Mouse (Mus musculus) brain, embryonic 14.5 days (tissue): Measurements from ENCODE around the gene Olfr351. TPM values are rescaled to one million over a fixed set of nuclear protein-coding genes. Genes with fewer than 3 reads are reported as not detected.

ENCODE experiments used
- DNase-seq: peaks from one replicate; pipeline ENCODE4 v3.0.0-alpha.2; 2011; ENCODE audit warnings: low read depth
- CTCF ChIP-seq: fragments of 200-500 bp; IDR thresholded peaks from 2 replicates; pipeline ENCODE4 v1.5.1; 2012; ENCODE audit warnings: inconsistent platforms, mild to moderate bottlenecking, moderate library complexity, borderline replicate concordance; ENCODE audit not compliant: insufficient read depth, insufficient read length; ENCODE audit errors: extremely low read depth
- POLR2A ChIP-seq: fragments of 200-500 bp; IDR thresholded peaks from 2 replicates; pipeline ENCODE4 v1.6.1; 2012; ENCODE audit warnings: mild to moderate bottlenecking, inconsistent platforms, borderline replicate concordance; ENCODE audit not compliant: poor library complexity, insufficient read depth, insufficient read length, severe bottlenecking; ENCODE audit errors: extremely low read depth
- polyA plus RNA-seq: library from polyadenylated mRNA; depleted of rRNA; stranded (reverse); fragments of >200 nt; gene quantifications from 2 replicates; pipeline ENCODE4 v1.2.3, GENCODE M21; 2012; rRNA removed

Gene Olfr351
- not detected in 2 replicates for polyA plus RNA-seq

- no peak for DNase-seq
- TF ChIP-seq POLR2A, result no peak
- no peak for TF ChIP-seq CTCF
These were observed at the start of gene Olfr351 for GRCm38 (mm10) chr2:36862560-36862959. Gene Olfr351, minus strand, starts transcription at chr2:36862660.

GRCm38 (mm10) chr2:36905380-36905779 lies 42.9 kb upstream of the Olfr351 start, which contains the start of gene Olfr354:
Gene Olfr354, plus strand, starts transcription at chr2:36905680.
- DNase-seq, result no peak
- TF ChIP-seq POLR2A, result no peak
- TF ChIP-seq CTCF, result no peak

- TF ChIP-seq CTCF, result no peak
- TF ChIP-seq POLR2A, result no peak
- DNase-seq, result no peak
These were observed 34.7 kb upstream of the Olfr351 start for GRCm38 (mm10) chr2:36897114-36897513.

- no peak for TF ChIP-seq CTCF
- TF ChIP-seq POLR2A, result no peak
- DNase-seq, result no peak
These were observed 30.4 kb upstream of the Olfr351 start, which contains the start of gene Olfr353 for GRCm38 (mm10) chr2:36892836-36893235. Gene Olfr353, minus strand, starts transcription at chr2:36892936.

- TF ChIP-seq POLR2A (no peak), CTCF (no peak)
- no peak for DNase-seq
These were observed 5.7 kb upstream of the Olfr351 start, which contains the start of gene Olfr352 for GRCm38 (mm10) chr2:36868160-36868559. Gene Olfr352, plus strand, starts transcription at chr2:36868460.

- no peak for DNase-seq
- no peak for TF ChIP-seq POLR2A
- no peak for TF ChIP-seq CTCF
These were observed 16.4 kb downstream of the Olfr351 start, which contains the start of gene Olfr350 for GRCm38 (mm10) chr2:36846010-36846409. Gene Olfr350, plus strand, starts transcription at chr2:36846310.

GRCm38 (mm10) chr2:36816932-36817331 lies 45.5 kb downstream of the Olfr351 start, which contains the start of gene Olfr3:
Gene Olfr3, minus strand, starts transcription at chr2:36817032.
- DNase-seq, result no peak
- no peak for TF ChIP-seq CTCF
- TF ChIP-seq POLR2A, result no peak

Other genes starting within 250 kb of the Olfr351 start
- gene Olfr345, start 222.6 kb downstream of the Olfr351 start, polyA plus RNA-seq, result not detected in 2 replicates
- gene Olfr346, start 176.9 kb downstream of the Olfr351 start, polyA plus RNA-seq, result not detected in 2 replicates
- gene Olfr347, start 130.8 kb downstream of the Olfr351 start, polyA plus RNA-seq, result not detected in 2 replicates
- gene Olfr348, start 78.4 kb downstream of the Olfr351 start, polyA plus RNA-seq, result not detected in 2 replicates
- gene Olfr50, start 72.1 kb downstream of the Olfr351 start, polyA plus RNA-seq, result not detected in 2 replicates
- not detected in 2 replicates for gene Olfr3, start 45.6 kb downstream of the Olfr351 start, polyA plus RNA-seq
- not detected in 2 replicates for gene Olfr350, start 16.4 kb downstream of the Olfr351 start, polyA plus RNA-seq
- not detected in 2 replicates for gene Olfr352, start 5.8 kb upstream of the Olfr351 start, polyA plus RNA-seq
- gene Olfr353, start 30.3 kb upstream of the Olfr351 start, polyA plus RNA-seq, result not detected in 2 replicates
- gene Olfr354, start 43.0 kb upstream of the Olfr351 start, polyA plus RNA-seq, result not detected in 2 replicates
- not detected in 2 replicates for gene Olfr355, start 66.2 kb upstream of the Olfr351 start, polyA plus RNA-seq
- not detected in 2 replicates for gene Olfr356, start 74.5 kb upstream of the Olfr351 start, polyA plus RNA-seq
- gene Olfr357, start 131.2 kb upstream of the Olfr351 start, polyA plus RNA-seq, result not detected in 2 replicates
- not detected in 2 replicates for gene Olfr358, start 146.7 kb upstream of the Olfr351 start, polyA plus RNA-seq
- gene Olfr360, start 203.1 kb upstream of the Olfr351 start, polyA plus RNA-seq, result not detected in 2 replicates
- not detected in 2 replicates for gene Olfr361, start 226.6 kb upstream of the Olfr351 start, polyA plus RNA-seq